Mouse (Mus musculus) liver, adult (tissue): ENCODE data around the gene Slc25a20.

Source experiments
- GATA4 ChIP-seq: IDR thresholded peaks from 2 replicates; pipeline ENCODE4 v1.6.1; 2014; ENCODE audit warnings: mild to moderate bottlenecking, low read length; ENCODE audit not compliant: insufficient replicate concordance

The Slc25a20 gene

GRCm38 (mm10) chr9:108694533-108694932, 32.6 kb downstream of the Slc25a20 start:
- no peak for TF ChIP-seq GATA4

GRCm38 (mm10) chr9:108702476-108702875, 40.6 kb downstream of the Slc25a20 start:
- TF ChIP-seq GATA4 = no peak

- no peak for TF ChIP-seq GATA4
Measured at GRCm38 (mm10) chr9:108703373-108704110, 41.7 kb downstream of the Slc25a20 start.

GRCm38 (mm10) chr9:108704591-108704990, 42.7 kb downstream of the Slc25a20 start:
- no peak for TF ChIP-seq GATA4

- no peak for TF ChIP-seq GATA4
Measured at GRCm38 (mm10) chr9:108707212-108707611, 45.3 kb downstream of the Slc25a20 start.

- no peak for TF ChIP-seq GATA4
Measured at GRCm38 (mm10) chr9:108708833-108709232, 46.9 kb downstream of the Slc25a20 start.

- no peak for TF ChIP-seq GATA4
Measured at GRCm38 (mm10) chr9:108710767-108711166, 48.9 kb downstream of the Slc25a20 start.

- TF ChIP-seq GATA4 = no peak
Measured at GRCm38 (mm10) chr9:108716199-108716598, 54.3 kb downstream of the Slc25a20 start.

- no peak for TF ChIP-seq GATA4
Measured at GRCm38 (mm10) chr9:108723751-108724150, 61.9 kb downstream of the Slc25a20 start.

- TF ChIP-seq GATA4 = no peak
Measured at GRCm38 (mm10) chr9:108726116-108726515, 64.2 kb downstream of the Slc25a20 start.

GRCm38 (mm10) chr9:108729050-108729449, 67.2 kb downstream of the Slc25a20 start:
- TF ChIP-seq GATA4 = no peak

- TF ChIP-seq GATA4 = no peak
Measured at GRCm38 (mm10) chr9:108732462-108732861, 70.6 kb downstream of the Slc25a20 start.
